Mouse (Mus musculus): Measurements from ENCODE around the gene Clec18a. TPM values are rescaled to one million over a fixed set of nuclear protein-coding genes. Genes with fewer than 3 reads are reported as not detected.
A peak's percentile ranks its signal among the peaks of the same experiment; 100 is the strongest.

Gene Clec18a
- total RNA-seq, 1 experiment from 2014 or later: not detected

DNA sequence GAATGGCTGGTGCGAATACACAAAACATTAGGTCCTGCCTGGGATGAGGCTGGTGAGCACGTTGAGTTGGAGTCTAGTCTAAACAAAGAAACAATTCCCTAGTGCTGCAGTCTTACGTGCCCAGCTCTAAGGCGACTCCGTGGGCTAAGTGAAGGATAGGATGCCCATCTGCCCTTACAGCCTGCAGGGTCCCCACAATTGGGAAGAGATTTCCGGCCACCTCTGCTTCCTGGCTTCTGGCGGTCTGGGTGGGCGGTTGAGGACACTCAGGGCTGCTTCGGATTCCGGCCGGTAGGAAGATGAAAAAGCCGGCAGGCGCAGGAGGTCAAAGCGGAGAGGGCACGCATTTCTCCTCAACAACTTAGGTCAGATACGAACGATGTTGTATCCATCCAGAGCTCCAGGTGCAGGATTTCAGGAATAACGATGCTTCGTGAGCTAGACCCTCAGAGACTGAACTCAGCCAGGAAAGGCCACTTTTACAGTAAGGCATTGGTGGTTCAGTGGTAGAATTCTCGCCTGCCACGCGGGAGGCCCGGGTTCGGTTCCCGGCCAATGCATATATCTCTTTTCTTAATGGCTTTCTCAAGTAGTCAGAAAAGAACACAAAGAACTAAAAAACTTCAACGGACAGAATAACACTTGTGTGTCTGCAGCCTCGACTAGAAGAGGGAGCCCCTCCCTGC lies 30.0 kb downstream of the Clec18a start:
- peak; percentile 71 to 83 for ATAC-seq (replicated peaks in 1 of 2; ENCODE audit: insufficient read depth in 1 of 2, low FRiP score in 2 of 2, low TSS enrichment in 1 of 2, low read depth in 1 of 2, poor library complexity in 2 of 2, severe bottlenecking in 2 of 2)

DNA sequence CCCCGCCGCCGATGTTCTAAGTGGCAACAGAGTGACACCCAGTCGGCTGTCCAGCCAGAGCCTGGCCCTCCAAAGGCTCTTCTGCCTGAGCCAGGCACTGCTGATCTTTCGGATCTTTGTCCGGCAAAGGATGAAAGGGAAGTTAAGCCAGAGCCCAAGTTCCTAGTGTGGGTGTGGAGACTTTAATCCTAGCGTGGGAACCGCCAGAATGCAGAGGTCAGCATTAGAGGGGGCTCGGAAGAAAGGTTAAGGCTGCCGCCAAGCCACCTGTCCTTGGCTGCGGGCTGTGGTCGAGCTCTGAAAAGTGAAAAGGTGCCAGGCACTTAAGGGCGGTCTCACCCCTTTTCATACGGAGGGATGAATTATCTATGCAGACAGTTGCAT lies 30.5 kb downstream of the Clec18a start:
- ATAC-seq (replicated peaks in 1 of 2; ENCODE audit: insufficient read depth in 1 of 2, low FRiP score in 2 of 2, low TSS enrichment in 1 of 2, low read depth in 1 of 2, poor library complexity in 2 of 2, severe bottlenecking in 2 of 2): peak; percentile 17 to 43; a peak in 3 of 4 replicates

DNA sequence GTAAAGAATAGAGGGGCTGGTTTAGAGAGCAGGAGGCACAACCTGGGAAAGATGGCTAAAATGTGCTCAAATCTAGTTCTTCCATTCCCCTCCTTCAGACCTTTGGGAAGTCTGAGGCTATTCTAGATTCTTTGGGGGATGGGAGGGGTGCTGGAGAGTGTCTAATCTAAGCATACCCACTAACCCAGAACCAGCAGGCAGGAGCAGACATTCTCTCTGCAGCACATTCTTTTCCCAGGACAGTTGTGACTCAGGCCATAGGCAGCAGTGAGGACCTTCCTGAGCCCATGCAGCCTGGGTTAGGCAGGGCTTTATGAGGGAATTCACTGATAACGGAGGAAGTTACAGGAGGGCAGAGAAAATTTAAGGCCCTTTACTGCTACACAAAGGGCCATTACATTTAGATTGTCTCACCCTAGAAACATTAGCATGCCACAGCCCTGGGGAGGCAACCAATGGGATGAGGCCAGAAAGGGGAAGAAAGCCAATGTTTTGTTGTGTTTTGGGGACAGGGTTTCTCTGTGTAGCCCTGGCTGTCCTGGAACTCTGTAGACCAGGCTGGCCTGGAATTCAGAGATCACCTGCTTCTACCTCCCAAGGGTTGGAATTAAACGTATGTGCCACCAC lies 33.2 kb downstream of the Clec18a start:
- no peak for ATAC-seq (replicated peaks in 1 of 2; ENCODE audit: insufficient read depth in 1 of 2, low FRiP score in 2 of 2, low TSS enrichment in 1 of 2, low read depth in 1 of 2, poor library complexity in 2 of 2, severe bottlenecking in 2 of 2)

DNA sequence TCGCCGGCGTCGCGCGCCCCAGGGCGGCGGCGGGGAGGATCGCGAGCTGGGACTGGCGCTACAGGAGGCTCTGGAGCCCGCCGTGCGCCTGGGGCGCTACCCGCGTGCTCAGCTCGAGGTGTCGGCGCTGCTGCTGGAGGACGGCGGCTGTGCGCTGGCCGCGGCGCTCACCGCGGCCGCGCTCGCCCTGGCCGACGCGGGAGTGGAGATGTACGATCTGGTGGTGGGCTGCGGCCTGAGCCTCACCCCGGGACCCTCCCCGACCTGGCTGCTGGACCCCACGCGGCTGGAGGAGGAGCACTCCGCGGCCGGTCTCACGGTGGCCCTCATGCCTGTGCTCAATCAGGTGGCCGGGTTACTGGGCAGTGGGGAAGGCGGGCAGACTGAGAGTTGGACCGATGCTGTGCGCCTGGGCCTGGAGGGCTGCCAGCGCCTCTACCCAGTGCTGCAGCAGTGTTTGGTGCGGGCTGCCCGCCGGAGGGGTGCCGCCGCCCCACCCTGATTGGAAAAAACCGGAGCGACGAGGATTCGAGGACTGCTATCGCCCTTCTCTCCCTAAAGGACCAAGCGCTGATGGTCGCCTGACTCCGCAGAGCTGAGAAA lies 35.4 kb downstream of the Clec18a start:
- no peak for ATAC-seq (replicated peaks in 1 of 2; ENCODE audit: insufficient read depth in 1 of 2, low FRiP score in 2 of 2, low TSS enrichment in 1 of 2, low read depth in 1 of 2, poor library complexity in 2 of 2, severe bottlenecking in 2 of 2)

DNA sequence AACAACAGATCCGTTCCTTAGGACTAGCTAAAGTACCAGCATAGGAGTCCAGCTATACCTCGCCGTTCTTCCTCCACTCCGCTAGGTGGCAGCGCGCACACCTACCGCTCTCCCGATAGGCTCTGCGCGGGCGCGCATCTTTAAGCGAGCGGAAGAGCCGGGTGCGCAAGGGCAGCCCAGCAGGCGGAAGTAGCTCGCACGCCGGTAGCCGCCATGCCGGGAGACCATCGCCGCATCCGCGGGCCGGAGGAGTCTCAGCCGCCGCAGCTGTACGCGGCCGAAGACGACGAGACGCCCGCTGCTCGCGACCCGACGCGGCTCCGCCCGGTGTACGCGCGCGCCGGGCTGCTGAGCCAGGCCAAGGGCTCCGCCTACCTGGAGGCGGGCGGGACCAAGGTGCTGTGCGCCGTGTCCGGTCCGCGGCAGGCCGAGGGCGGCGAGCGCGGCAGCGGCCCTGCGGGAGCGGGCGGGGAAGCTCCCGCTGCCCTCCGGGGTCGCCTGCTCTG lies 36.0 kb downstream of the Clec18a start, which contains the start of gene Exosc6:
Gene Exosc6 (plus strand): TSS at position 182 of the 506 bp plus-strand sequence.
- peak; percentile 98 to 100 for ATAC-seq (replicated peaks in 1 of 2; ENCODE audit: insufficient read depth in 1 of 2, low FRiP score in 2 of 2, low TSS enrichment in 1 of 2, low read depth in 1 of 2, poor library complexity in 2 of 2, severe bottlenecking in 2 of 2)

DNA sequence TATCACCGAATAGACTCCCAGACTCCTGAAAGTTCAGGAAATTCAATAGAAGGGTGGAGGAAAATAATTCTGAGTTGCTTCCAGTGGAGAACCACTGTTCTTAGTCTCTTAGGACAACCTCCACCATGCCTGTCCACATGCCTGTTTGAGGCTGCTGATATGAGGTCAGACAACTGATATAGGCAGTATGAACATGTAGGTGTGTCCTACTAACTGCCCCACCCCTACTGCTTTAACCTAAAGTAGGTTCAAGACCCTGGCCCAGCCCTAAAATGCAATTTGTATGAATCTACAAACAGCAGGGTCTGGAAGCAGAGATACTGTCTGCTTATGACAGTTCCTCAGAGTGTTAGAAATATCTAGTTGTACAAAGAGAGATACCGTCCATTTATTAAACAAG lies 36.6 kb downstream of the Clec18a start:
- no peak for ATAC-seq (replicated peaks in 1 of 2; ENCODE audit: insufficient read depth in 1 of 2, low FRiP score in 2 of 2, low TSS enrichment in 1 of 2, low read depth in 1 of 2, poor library complexity in 2 of 2, severe bottlenecking in 2 of 2)

DNA sequence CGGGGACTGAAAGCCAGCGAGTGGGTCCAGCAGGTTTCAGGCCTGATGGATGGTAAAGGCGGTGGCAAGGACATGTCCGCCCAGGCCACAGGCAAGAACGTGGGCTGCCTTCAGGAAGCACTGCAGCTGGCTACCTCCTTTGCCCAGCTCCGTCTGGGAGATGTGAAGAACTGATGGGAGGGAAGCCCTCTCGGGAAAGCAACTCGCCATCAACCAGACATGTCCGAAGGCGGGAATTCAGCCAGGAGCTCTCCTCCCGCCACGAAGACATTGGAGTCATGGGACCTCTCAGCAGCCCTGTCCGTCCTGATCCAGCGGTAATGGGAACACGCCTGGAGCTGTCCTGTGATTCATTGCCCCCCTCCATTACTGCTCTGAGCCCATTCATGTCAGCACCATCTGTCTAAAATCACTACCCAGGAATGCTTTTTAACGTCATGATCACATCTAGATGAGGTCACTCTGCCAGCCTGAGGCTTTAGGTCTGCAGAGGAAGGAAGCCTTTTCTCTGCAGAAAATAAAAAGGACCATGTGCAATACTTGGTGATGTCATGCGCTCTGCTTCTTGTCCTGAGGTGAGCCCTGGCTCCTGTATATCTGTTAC lies 37.1 kb downstream of the Clec18a start:
- no peak for ATAC-seq (replicated peaks in 1 of 2; ENCODE audit: insufficient read depth in 1 of 2, low FRiP score in 2 of 2, low TSS enrichment in 1 of 2, low read depth in 1 of 2, poor library complexity in 2 of 2, severe bottlenecking in 2 of 2)

DNA sequence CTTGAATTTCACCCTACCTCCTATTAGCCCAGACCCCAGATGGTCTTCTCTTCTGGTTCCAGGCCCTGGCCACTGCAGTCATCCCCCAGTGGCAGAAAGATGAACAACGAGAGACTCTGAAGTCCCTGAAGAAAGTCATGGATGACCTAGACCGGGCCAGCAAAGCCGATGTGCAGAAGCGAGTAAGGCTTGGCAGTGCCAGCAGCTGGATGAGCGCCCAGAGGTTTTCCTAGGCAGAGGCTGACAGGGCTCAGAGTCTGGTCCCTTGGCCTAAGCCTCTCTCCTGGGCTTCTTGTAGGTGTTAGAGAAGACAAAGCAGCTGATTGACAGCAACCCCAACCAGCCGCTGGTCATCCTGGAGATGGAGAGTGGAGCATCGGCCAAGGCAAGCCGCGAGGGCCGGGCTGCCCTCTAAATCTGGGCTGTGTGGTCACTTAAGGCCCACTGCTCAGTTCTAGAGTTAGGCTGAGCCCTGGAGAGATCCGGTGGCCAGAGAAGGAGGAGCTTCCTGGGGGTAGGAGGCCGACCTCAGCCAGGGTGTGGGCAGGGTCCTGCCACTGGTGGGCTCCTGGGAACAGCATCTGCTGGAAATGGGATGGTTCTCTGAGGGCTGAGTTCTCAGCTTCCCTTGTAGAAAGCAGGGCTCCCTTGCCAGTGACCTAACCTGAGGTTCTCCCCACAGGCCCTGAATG lies 38.3 kb downstream of the Clec18a start:
- no peak for ATAC-seq (replicated peaks in 1 of 2; ENCODE audit: insufficient read depth in 1 of 2, low FRiP score in 2 of 2, low TSS enrichment in 1 of 2, low read depth in 1 of 2, poor library complexity in 2 of 2, severe bottlenecking in 2 of 2)

DNA sequence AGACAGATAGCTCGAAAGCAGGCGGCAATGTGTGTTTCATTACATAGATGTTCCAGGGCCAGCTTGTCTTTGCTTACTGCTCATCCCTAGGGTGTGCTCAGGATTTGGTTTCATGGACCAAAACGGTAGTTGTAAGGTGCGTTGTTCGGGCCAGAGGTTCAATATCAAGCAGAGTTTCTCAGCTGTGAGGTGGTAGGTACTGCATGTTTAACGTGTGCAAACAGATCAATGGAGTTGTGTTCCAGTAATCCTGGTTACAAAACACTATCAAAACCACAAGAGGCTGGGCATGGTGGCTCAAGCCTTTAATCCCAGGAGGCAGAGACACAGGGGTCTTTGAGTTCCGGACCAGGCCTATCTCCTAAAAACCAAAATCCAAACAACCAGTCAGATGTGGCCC lies 43.1 kb downstream of the Clec18a start:
- no peak for ATAC-seq (replicated peaks in 1 of 2; ENCODE audit: insufficient read depth in 1 of 2, low FRiP score in 2 of 2, low TSS enrichment in 1 of 2, low read depth in 1 of 2, poor library complexity in 2 of 2, severe bottlenecking in 2 of 2)

DNA sequence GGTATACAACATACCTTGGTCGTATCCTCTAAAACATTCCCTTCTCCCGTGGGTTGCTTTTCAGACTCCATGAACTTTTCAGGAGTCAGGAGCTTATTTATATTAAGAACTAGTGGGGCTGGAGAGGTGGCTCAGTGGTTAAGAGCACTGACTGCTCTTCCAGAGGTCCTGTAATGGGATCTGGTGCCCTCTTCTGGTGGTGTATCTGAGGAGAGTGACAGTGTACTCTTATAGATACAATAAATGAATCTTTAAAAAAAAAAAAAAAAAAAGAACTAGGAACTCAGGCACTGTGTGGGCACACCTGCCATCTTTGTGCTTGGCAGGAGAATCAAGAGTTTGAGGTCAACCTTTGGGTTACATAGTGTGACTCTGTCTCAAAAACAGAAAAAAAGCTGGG lies 43.5 kb downstream of the Clec18a start:
- no peak for ATAC-seq (replicated peaks in 1 of 2; ENCODE audit: insufficient read depth in 1 of 2, low FRiP score in 2 of 2, low TSS enrichment in 1 of 2, low read depth in 1 of 2, poor library complexity in 2 of 2, severe bottlenecking in 2 of 2)

DNA sequence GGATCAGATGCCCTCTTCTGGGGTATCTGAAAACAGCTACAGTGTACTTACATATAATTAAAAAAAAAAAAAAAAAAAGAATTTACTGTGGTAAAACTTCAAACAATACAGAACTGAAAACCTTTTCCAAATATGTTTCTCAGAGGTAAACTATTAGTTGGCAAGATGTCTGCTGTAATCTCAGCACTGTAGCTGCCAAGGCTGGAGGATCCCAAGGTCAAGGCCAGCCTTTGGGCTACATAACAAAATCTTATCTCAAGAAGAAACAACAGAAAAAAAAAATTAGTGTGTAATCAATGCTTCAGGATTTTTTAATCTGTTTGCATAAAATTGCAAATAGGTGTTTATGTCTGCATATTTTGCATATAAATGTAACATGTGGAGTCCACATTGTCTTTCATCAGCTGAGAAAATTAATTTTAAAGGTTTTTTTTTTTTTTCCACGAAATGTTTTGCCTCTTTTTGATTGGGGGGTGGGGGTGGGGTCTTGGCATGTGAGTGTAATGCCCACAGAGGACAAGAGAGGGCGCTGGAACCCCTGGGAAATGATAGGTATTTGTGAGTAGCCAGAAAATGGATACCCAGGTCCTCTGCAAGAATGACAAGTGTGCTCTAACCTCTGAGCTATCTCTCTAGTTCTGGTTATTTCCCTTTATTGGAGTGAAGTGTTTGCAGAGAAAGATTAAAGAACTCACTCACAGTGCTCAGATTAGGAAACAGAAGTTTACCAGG lies 48.1 kb downstream of the Clec18a start:
- ATAC-seq (replicated peaks in 1 of 2; ENCODE audit: insufficient read depth in 1 of 2, low FRiP score in 2 of 2, low TSS enrichment in 1 of 2, low read depth in 1 of 2, poor library complexity in 2 of 2, severe bottlenecking in 2 of 2): no peak

DNA sequence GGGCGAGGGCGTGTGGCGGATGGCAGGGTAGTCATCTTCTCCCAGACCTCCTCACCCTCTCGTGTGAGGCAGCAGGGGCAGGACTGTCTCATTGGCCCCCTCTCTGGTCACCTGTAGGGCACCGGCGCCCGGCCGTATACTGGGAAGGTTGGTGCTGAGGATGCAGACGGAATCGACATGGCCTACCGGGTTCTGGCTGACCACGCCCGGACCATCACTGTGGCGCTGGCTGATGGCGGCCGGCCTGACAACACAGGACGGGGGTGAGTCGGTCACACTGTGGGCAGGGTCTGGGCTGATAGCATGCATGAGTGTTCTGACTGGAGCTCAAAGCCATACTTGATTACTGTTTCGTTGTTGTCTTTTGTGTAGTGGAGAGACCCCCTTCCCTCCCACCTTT lies 49.7 kb downstream of the Clec18a start:
- ATAC-seq (replicated peaks in 1 of 2; ENCODE audit: insufficient read depth in 1 of 2, low FRiP score in 2 of 2, low TSS enrichment in 1 of 2, low read depth in 1 of 2, poor library complexity in 2 of 2, severe bottlenecking in 2 of 2): no peak

DNA sequence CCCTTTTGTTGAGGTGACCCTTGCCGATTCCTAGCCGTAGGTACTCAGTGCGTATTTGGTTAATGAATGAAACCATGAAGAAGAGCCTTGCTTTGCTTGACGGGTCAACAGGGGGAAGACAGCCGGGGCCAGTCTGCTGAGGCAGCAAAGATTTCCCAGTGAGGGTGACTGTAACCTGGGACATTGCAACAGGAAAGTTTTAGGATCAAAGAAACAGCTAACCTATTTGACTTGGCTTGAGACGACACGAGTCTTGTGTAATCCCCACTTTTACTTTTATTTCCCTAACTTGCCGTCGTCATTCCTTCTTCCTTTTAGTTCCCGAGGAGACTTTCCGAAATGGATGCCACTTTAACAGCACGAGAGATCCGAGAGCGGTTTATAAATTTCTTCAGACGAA lies 55.6 kb downstream of the Clec18a start:
- no peak for ATAC-seq (replicated peaks in 1 of 2; ENCODE audit: insufficient read depth in 1 of 2, low FRiP score in 2 of 2, low TSS enrichment in 1 of 2, low read depth in 1 of 2, poor library complexity in 2 of 2, severe bottlenecking in 2 of 2)

DNA sequence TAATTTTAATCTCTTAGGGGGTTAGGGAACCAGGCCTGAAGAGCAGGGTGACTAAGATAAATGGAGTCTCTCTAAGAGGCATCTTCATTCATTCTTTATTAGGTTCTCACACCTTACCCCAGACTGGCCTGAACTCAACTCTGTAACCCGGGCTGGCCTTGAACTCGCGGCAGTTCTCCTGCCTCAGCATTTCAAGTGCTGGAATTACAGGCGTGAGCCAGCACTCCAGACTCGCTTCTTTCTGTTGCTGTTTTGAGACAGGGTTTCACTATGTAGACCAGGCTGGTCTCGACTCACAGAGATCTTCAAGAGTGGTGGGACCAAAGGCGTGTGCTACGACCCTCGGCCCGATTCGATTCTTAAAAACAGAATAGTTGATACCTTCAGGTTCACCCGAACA lies 58.0 kb downstream of the Clec18a start:
- no peak for ATAC-seq (replicated peaks in 1 of 2; ENCODE audit: insufficient read depth in 1 of 2, low FRiP score in 2 of 2, low TSS enrichment in 1 of 2, low read depth in 1 of 2, poor library complexity in 2 of 2, severe bottlenecking in 2 of 2)

DNA sequence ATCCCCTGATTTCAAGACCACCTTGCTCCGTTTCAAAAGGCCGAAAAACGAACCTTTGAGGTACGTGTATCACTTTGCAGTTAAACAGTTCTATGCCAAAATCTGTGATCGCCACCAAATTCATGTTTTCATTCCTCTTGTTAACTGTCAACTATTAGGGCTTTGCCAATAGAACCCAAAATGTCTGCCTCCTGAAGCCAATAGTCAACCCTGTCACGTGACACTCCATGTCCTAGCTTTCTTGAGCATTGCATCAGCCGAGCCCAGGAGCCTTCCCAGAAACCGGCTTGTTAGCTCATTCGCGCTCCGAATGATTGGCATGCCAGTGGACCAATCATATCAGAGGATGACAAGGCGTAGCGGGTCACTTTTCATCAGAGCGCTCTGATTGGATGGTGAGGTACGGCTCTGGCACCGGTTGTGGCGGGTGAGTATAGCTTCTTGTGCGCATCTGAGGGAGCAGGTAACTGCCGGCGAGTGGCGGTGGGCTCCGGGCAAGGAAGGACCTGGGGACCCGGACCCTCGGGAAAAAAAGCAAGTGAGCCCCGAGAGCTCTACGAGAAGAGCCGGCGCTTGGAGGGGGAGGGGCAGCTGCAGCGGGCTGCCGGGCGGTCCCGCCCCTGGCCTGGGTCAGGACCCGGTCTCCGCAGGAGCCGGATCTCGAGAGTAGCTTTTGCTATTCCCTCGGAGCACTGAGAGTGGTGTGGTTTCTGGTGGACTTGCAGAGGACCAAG lies 58.6 kb downstream of the Clec18a start:
- peak; percentile 100 for ATAC-seq (replicated peaks in 1 of 2; ENCODE audit: insufficient read depth in 1 of 2, low FRiP score in 2 of 2, low TSS enrichment in 1 of 2, low read depth in 1 of 2, poor library complexity in 2 of 2, severe bottlenecking in 2 of 2)

DNA sequence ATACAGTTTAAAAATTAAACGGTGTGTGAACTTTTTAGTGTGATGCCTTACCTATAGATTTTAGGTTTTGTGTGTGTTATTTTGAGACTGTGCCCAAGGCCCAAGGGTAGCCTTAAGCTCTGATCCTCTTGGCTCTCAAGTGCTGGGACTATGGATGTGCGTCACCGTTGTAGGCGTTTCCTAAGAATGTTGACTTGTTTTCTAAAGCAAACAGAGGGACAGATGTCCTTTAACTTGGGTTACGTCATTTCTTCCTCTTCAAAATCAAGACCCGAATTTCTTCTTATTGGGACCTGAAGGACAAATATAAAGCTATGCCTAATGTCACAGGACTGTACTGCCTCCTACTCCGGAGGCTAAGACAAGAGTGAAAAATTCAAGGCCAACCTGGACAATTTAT lies 59.3 kb downstream of the Clec18a start, which contains the start of gene Aars:
Gene Aars (plus strand): TSS at position 229 of the 400 bp plus-strand sequence.
- no peak for ATAC-seq (replicated peaks in 1 of 2; ENCODE audit: insufficient read depth in 1 of 2, low FRiP score in 2 of 2, low TSS enrichment in 1 of 2, low read depth in 1 of 2, poor library complexity in 2 of 2, severe bottlenecking in 2 of 2)
